Mouse (Mus musculus): ENCODE data around the gene Aicda. TPM values are rescaled to one million over a fixed set of nuclear protein-coding genes. Genes with fewer than 3 reads are reported as not detected.

The Aicda gene
- polyA plus RNA-seq, 1 experiment from 2014 or later: 0.14 TPM

GRCm38 (mm10) chr6:122543574-122543973 is 10.0 kb upstream of the Aicda start:
- H3K27ac ChIP-seq (ENCODE audit: low read length): no peak overlapping the region
- H3K27me3 ChIP-seq (ENCODE audit: control insufficient read depth, insufficient read depth, low read length): no peaks in the 10 kb centered on the region
- H3K4me3 ChIP-seq (replicated peaks; ENCODE audit: low read length): no peak overlapping the region
- H3K9ac ChIP-seq (ENCODE audit: low read length): no peak overlapping the region
- no peak overlapping the region for H3K4me2 ChIP-seq (ENCODE audit: low read depth, low read length)
- WGBS: 78% methylated on average over 5 of the region's 5 CpGs
- H3K9me3 ChIP-seq (replicated peaks; ENCODE audit: control insufficient read depth, low read length): no peaks in the 10 kb centered on the region
- no peaks in the 10 kb centered on the region for H3K36me3 ChIP-seq (ENCODE audit: control insufficient read depth, insufficient read depth, low read length)
- no peaks in the 10 kb centered on the region for H3K4me1 ChIP-seq (ENCODE audit: control insufficient read depth, insufficient read depth, low read length)
- no peak for ATAC-seq (ENCODE audit: insufficient read depth, low FRiP score)

GRCm38 (mm10) chr6:122544672-122545071 is 8.9 kb upstream of the Aicda start:
- WGBS: 90% methylated on average over 1 of the region's 1 CpGs
- Histone ChIP-seq H3K27me3 (ENCODE audit: control insufficient read depth, insufficient read depth, low read length) (no peaks in the 10 kb centered on the region), H3K4me3 (replicated peaks; ENCODE audit: low read length) (no peak overlapping the region), H3K4me2 (ENCODE audit: low read depth, low read length) (no peak overlapping the region), H3K9ac (ENCODE audit: low read length) (no peak overlapping the region), H3K4me1 (ENCODE audit: control insufficient read depth, insufficient read depth, low read length) (no peaks in the 10 kb centered on the region), H3K36me3 (ENCODE audit: control insufficient read depth, insufficient read depth, low read length) (no peaks in the 10 kb centered on the region), H3K9me3 (replicated peaks; ENCODE audit: control insufficient read depth, low read length) (no peaks in the 10 kb centered on the region), H3K27ac (ENCODE audit: low read length) (no peak overlapping the region)
- no peak for ATAC-seq (ENCODE audit: insufficient read depth, low FRiP score)

- H3K4me1 ChIP-seq (ENCODE audit: control insufficient read depth, insufficient read depth, low read length): no peaks in the 10 kb centered on the region
- no peak for ATAC-seq (ENCODE audit: insufficient read depth, low FRiP score)
- H3K4me3 ChIP-seq (replicated peaks; ENCODE audit: low read length): no peak overlapping the region
- no peaks in the 10 kb centered on the region for H3K27me3 ChIP-seq (ENCODE audit: control insufficient read depth, insufficient read depth, low read length)
- no peak overlapping the region for H3K9ac ChIP-seq (ENCODE audit: low read length)
- no peak overlapping the region for H3K4me2 ChIP-seq (ENCODE audit: low read depth, low read length)
- H3K9me3 ChIP-seq (replicated peaks; ENCODE audit: control insufficient read depth, low read length): no peaks in the 10 kb centered on the region
- WGBS: 72% methylated on average over 9 of the region's 9 CpGs
- no peaks in the 10 kb centered on the region for H3K36me3 ChIP-seq (ENCODE audit: control insufficient read depth, insufficient read depth, low read length)
- H3K27ac ChIP-seq (ENCODE audit: low read length): no peak overlapping the region
Measured at GRCm38 (mm10) chr6:122545289-122545882, 8.2 kb upstream of the Aicda start.

DNA sequence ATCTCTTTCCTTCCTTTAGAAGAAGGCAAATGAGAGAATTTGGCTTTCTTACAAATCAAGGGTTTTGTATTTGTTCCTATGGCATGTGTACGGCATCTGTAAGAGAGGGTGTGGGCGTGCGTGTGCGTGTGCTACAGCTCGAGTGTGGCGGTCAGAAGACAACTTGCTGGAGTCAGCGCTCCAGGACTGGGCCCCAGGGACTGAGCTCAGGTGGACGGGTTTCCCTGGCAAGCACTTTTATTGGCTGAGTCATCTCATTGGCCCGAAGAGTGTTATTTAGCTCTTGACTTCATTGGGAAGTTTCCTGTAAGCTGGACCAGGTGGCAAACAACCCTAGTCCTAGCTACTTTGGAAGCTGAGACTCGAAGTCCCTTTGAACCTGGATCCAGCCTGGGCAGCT is 7.7 kb upstream of the Aicda start:
- no peak for ATAC-seq (ENCODE audit: insufficient read depth, low FRiP score)
- Histone ChIP-seq H3K4me2 (ENCODE audit: low read depth, low read length) (no peak overlapping the region), H3K36me3 (ENCODE audit: control insufficient read depth, insufficient read depth, low read length) (no peaks in the 10 kb centered on the region), H3K4me3 (replicated peaks; ENCODE audit: low read length) (no peak overlapping the region), H3K4me1 (ENCODE audit: control insufficient read depth, insufficient read depth, low read length) (no peaks in the 10 kb centered on the region), H3K9ac (ENCODE audit: low read length) (no peak overlapping the region), H3K27ac (ENCODE audit: low read length) (no peak overlapping the region), H3K9me3 (replicated peaks; ENCODE audit: control insufficient read depth, low read length) (no peaks in the 10 kb centered on the region), H3K27me3 (ENCODE audit: control insufficient read depth, insufficient read depth, low read length) (no peaks in the 10 kb centered on the region)
- 79% methylated on average over 10 of the region's 10 CpGs for WGBS

DNA sequence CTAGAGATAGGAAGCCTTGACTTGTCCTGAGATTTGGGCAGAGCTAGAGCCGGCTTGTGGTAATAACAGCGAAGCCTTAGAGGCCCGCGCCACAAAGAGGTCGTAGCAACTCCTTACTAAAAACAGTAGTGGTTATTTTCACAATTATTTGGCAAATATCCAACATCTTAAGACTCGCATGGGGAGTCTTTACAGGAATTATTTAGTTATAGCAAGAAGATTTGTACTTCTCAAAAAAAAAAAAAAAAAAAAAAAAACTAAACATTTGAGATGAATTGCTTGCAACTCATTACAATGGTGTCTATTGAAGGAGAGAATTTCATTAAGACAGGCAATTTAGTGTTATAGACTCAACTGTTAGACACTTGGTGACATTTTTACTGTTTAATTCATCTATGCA is 501 bp downstream of the Aicda start:
- no peaks in the 10 kb centered on the region for H3K4me1 ChIP-seq (ENCODE audit: control insufficient read depth, insufficient read depth, low read length)
- ATAC-seq (ENCODE audit: insufficient read depth, low FRiP score): no peak
- no peaks in the 10 kb centered on the region for H3K9me3 ChIP-seq (replicated peaks; ENCODE audit: control insufficient read depth, low read length)
- H3K27ac ChIP-seq (ENCODE audit: low read length): no peak overlapping the region
- no peak overlapping the region for H3K9ac ChIP-seq (ENCODE audit: low read length)
- H3K36me3 ChIP-seq (ENCODE audit: control insufficient read depth, insufficient read depth, low read length): no peaks in the 10 kb centered on the region
- 64% methylated on average over 6 of the region's 6 CpGs for WGBS
- no peak overlapping the region for H3K4me2 ChIP-seq (ENCODE audit: low read depth, low read length)
- no peak overlapping the region for H3K4me3 ChIP-seq (replicated peaks; ENCODE audit: low read length)
- H3K27me3 ChIP-seq (ENCODE audit: control insufficient read depth, insufficient read depth, low read length): no peaks in the 10 kb centered on the region

DNA sequence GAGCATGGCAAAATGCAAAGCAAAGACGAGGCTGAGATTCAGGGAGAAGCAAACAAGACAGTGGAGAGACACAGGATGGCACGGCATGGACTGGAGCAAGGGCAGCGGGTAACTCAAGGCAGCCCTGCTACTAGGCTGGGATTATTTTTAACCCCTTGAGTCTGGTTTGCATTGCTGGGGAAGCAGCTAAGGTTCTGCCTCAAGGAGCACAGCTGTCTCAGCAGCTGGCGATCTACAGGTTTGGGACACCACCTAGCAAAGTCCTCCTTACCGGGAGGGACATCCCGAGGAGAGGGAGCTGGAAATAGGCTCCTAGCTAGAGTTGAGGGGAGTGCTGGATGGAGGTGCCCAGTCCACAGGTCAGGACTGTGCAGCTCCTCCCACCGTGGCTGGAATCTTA is 1.7 kb downstream of the Aicda start:
- no peak for ATAC-seq (ENCODE audit: insufficient read depth, low FRiP score)
- no peak overlapping the region for H3K9ac ChIP-seq (ENCODE audit: low read length)
- H3K9me3 ChIP-seq (replicated peaks; ENCODE audit: control insufficient read depth, low read length): no peaks in the 10 kb centered on the region
- H3K4me2 ChIP-seq (ENCODE audit: low read depth, low read length): no peak overlapping the region
- WGBS: 35% methylated on average over 7 of the region's 7 CpGs
- H3K27ac ChIP-seq (ENCODE audit: low read length): no peak overlapping the region
- no peaks in the 10 kb centered on the region for H3K4me1 ChIP-seq (ENCODE audit: control insufficient read depth, insufficient read depth, low read length)
- no peaks in the 10 kb centered on the region for H3K27me3 ChIP-seq (ENCODE audit: control insufficient read depth, insufficient read depth, low read length)
- H3K4me3 ChIP-seq (replicated peaks; ENCODE audit: low read length): no peak overlapping the region
- H3K36me3 ChIP-seq (ENCODE audit: control insufficient read depth, insufficient read depth, low read length): no peaks in the 10 kb centered on the region

- Histone ChIP-seq H3K27me3 (ENCODE audit: control insufficient read depth, insufficient read depth, low read length) (no peaks in the 10 kb centered on the region), H3K4me3 (replicated peaks; ENCODE audit: low read length) (no peak overlapping the region), H3K36me3 (ENCODE audit: control insufficient read depth, insufficient read depth, low read length) (no peaks in the 10 kb centered on the region), H3K4me1 (ENCODE audit: control insufficient read depth, insufficient read depth, low read length) (no peaks in the 10 kb centered on the region), H3K9me3 (replicated peaks; ENCODE audit: control insufficient read depth, low read length) (no peaks in the 10 kb centered on the region), H3K27ac (ENCODE audit: low read length) (no peak overlapping the region), H3K4me2 (ENCODE audit: low read depth, low read length) (peak overlapping the region; percentile 37), H3K9ac (ENCODE audit: low read length) (no peak overlapping the region)
- no peak for ATAC-seq (ENCODE audit: insufficient read depth, low FRiP score)
- 21% methylated on average over 15 of the region's 15 CpGs for WGBS
Measured at GRCm38 (mm10) chr6:122556959-122557561, 3.5 kb downstream of the Aicda start.

DNA sequence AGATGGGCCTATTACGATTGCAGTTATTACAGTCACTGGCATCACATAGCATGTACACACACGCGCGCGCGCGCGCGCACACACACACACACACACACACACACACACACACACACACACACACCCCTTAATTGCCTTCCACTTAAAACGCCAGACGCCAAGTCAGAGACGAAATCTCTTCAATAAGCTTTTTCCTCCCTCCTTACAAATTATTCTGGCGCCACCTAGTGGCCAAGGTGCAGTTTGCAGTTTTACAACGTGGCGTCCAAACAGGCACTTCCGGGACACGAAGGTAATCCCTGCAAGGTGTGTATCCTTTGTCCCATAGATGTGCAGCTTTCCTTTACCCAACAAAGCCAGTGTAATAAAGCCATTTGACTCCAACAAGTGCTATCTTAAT is 6.8 kb downstream of the Aicda start:
- no peak overlapping the region; the same call in 1 of the 2 replicates for H3K4me3 ChIP-seq (replicated peaks; ENCODE audit: low read length)
- no peaks in the 10 kb centered on the region for H3K9me3 ChIP-seq (replicated peaks; ENCODE audit: control insufficient read depth, low read length)
- no peaks in the 10 kb centered on the region for H3K4me1 ChIP-seq (ENCODE audit: control insufficient read depth, insufficient read depth, low read length)
- H3K27ac ChIP-seq (ENCODE audit: low read length): no peak overlapping the region
- peak overlapping the region; percentile 43 for H3K4me2 ChIP-seq (ENCODE audit: low read depth, low read length)
- 15% methylated on average over 17 of the region's 17 CpGs for WGBS
- peak overlapping the region; percentile 35; the same call in 1 of the 2 replicates for H3K9ac ChIP-seq (ENCODE audit: low read length)
- no peaks in the 10 kb centered on the region for H3K27me3 ChIP-seq (ENCODE audit: control insufficient read depth, insufficient read depth, low read length)
- ATAC-seq (ENCODE audit: insufficient read depth, low FRiP score): peak; percentile 30; the same call in 1 of the 2 replicates
- no peaks in the 10 kb centered on the region for H3K36me3 ChIP-seq (ENCODE audit: control insufficient read depth, insufficient read depth, low read length)

- no peaks in the 10 kb centered on the region for H3K9me3 ChIP-seq (replicated peaks; ENCODE audit: control insufficient read depth, low read length)
- WGBS: 79% methylated on average over 20 of the region's 20 CpGs
- no peak overlapping the region for H3K27ac ChIP-seq (ENCODE audit: low read length)
- no peaks in the 10 kb centered on the region for H3K4me1 ChIP-seq (ENCODE audit: control insufficient read depth, insufficient read depth, low read length)
- peak; percentile 27; the same call in 1 of the 2 replicates for ATAC-seq (ENCODE audit: insufficient read depth, low FRiP score)
- no peak overlapping the region for H3K4me2 ChIP-seq (ENCODE audit: low read depth, low read length)
- no peak overlapping the region; the same call in 1 of the 2 replicates for H3K9ac ChIP-seq (ENCODE audit: low read length)
- H3K36me3 ChIP-seq (ENCODE audit: control insufficient read depth, insufficient read depth, low read length): no peaks in the 10 kb centered on the region
- no peak overlapping the region for H3K4me3 ChIP-seq (replicated peaks; ENCODE audit: low read length)
- H3K27me3 ChIP-seq (ENCODE audit: control insufficient read depth, insufficient read depth, low read length): no peaks in the 10 kb centered on the region
Measured at GRCm38 (mm10) chr6:122561005-122561404, 7.4 kb downstream of the Aicda start.

Measured in stomach, embryonic 16.5 days (tissue).